In the genomic region with DNA sequence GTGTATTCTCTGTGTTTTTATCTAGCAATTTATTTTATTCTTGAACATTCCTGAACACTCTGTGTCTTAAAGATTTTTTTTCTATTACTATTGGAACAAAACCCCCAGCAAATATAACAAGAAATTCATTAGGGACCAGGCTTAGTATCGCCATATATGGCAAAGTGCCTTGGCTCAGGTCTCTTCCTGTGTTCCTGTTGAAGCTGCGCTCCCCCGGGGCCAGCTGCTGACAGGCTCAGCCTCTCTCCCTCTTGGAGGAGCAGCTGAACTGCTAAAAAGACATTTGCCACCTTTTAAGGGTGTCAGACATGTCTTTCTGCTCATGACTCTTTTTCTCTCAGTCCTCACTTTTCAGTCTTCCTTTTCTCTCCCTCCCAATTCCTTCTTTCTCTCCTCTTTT, we compare ENCODE assay signal across 14 mouse cellular contexts.
DNase-seq lines count a peak whose midpoint lies in the region; ATAC-seq and TF ChIP-seq lines count a peak whose summit lies in the region.
"Had no signal": no experiment of that assay in that cellular context is flagged by ENCODE, and none has a peak within 500 bp of the region (broad histone marks: within the 10 kb centered on the region; RNA-seq: fewer than 3 reads in every experiment).

No protein-coding gene starts in this region.

- no peak for TF ChIP-seq CTCF in kidney, adult 2 months (conservative IDR thresholded peaks at IDR 0.05; ENCODE audit: insufficient read depth, insufficient read length, low read depth, low read length)

- peak; percentile 55 for DNase-seq in kidney, adult 2 months
- DNase-seq in midbrain, embryonic 11.5 days (ENCODE audit: low spot score, missing footprints) = no peak
- peak; percentile 29 for DNase-seq in heart, postnatal 4 days
- no peak for DNase-seq in cerebellum, postnatal 4 days (ENCODE audit: low spot score in 2 of 2)
- DNase-seq: B cell, adult 2 months; right cerebral cortex, postnatal 4 days; thymus, postnatal 4 days had no signal

- H3K36me3 ChIP-seq in forebrain, embryonic 13.5 days (ENCODE audit: poor library complexity, severe bottlenecking) = no peaks in the 10 kb centered on the region
- no peaks in the 10 kb centered on the region for H3K36me3 ChIP-seq in forebrain, embryonic 12.5 days (replicated peaks)
- H3K36me3 ChIP-seq in kidney, adult 2 months (ENCODE audit: control insufficient read depth, insufficient read depth, low read length) = no peaks in the 10 kb centered on the region
- no peaks in the 10 kb centered on the region for H3K36me3 ChIP-seq in kidney, embryonic 15.5 days
- H3K36me3 ChIP-seq in midbrain, embryonic 16.5 days (ENCODE audit: control insufficient read depth, insufficient read depth, low read length) = no peaks in the 10 kb centered on the region
- H3K36me3 ChIP-seq in midbrain, embryonic 11.5 days (ENCODE audit: control insufficient read depth, insufficient read depth, low read length) = no peaks in the 10 kb centered on the region
- H3K36me3 ChIP-seq: G1E; limb, embryonic 15.5 days; stomach, embryonic 15.5 days had no signal

- 44% methylated on average over 3 of the region's 3 CpGs for WGBS in forebrain, embryonic 13.5 days
- 58% methylated on average over 3 of the region's 3 CpGs for WGBS in forebrain, embryonic 12.5 days
- WGBS in kidney, adult 2 months = 36% methylated on average over 3 of the region's 3 CpGs
- 32% methylated on average over 3 of the region's 3 CpGs for WGBS in kidney, embryonic 15.5 days
- 54% methylated on average over 3 of the region's 3 CpGs for WGBS in midbrain, embryonic 16.5 days
- WGBS in midbrain, embryonic 11.5 days = 70% methylated on average over 3 of the region's 3 CpGs

- no peak overlapping the region for H3K9ac ChIP-seq in forebrain, embryonic 13.5 days
- H3K9ac ChIP-seq in forebrain, embryonic 12.5 days = no peak overlapping the region
- H3K9ac ChIP-seq in kidney, embryonic 15.5 days = no peak overlapping the region
- no peak overlapping the region for H3K9ac ChIP-seq in midbrain, embryonic 16.5 days (ENCODE audit: low read depth, low read length)
- H3K9ac ChIP-seq in midbrain, embryonic 11.5 days (ENCODE audit: low read length) = no peak overlapping the region
- H3K9ac ChIP-seq: limb, embryonic 15.5 days; stomach, embryonic 15.5 days had no signal

- H3K27ac ChIP-seq in forebrain, embryonic 13.5 days = no peak overlapping the region
- H3K27ac ChIP-seq in forebrain, embryonic 12.5 days = no peak overlapping the region
- H3K27ac ChIP-seq in kidney, adult 2 months (ENCODE audit: insufficient read depth, low read depth, low read length) = no peak overlapping the region
- no peak overlapping the region for H3K27ac ChIP-seq in kidney, embryonic 15.5 days
- 0 out of 2 replicates have a peak overlapping the region, but pooled peaks have one; percentile 37 for H3K27ac ChIP-seq in midbrain, embryonic 16.5 days (ENCODE audit: low read length)
- H3K27ac ChIP-seq in midbrain, embryonic 11.5 days (ENCODE audit: low read depth, low read length) = no peak overlapping the region
- H3K27ac ChIP-seq: limb, embryonic 15.5 days; stomach, embryonic 15.5 days had no signal

- no peak overlapping the region for H3K4me2 ChIP-seq in forebrain, embryonic 13.5 days
- no peak overlapping the region for H3K4me2 ChIP-seq in forebrain, embryonic 12.5 days
- no peak overlapping the region for H3K4me2 ChIP-seq in kidney, embryonic 15.5 days
- H3K4me2 ChIP-seq in midbrain, embryonic 16.5 days (ENCODE audit: low read length) = no peak overlapping the region
- no peak overlapping the region for H3K4me2 ChIP-seq in midbrain, embryonic 11.5 days
- H3K4me2 ChIP-seq: limb, embryonic 15.5 days; stomach, embryonic 15.5 days had no signal

- no peaks in the 10 kb centered on the region for H3K27me3 ChIP-seq in forebrain, embryonic 13.5 days
- H3K27me3 ChIP-seq in forebrain, embryonic 12.5 days = no peaks in the 10 kb centered on the region
- H3K27me3 ChIP-seq in kidney, adult 2 months (replicated peaks; ENCODE audit: control insufficient read depth, insufficient read depth, low read length) = no peaks in the 10 kb centered on the region
- H3K27me3 ChIP-seq in kidney, embryonic 15.5 days = no peaks in the 10 kb centered on the region
- no peaks in the 10 kb centered on the region for H3K27me3 ChIP-seq in midbrain, embryonic 16.5 days (ENCODE audit: control insufficient read depth, insufficient read depth, low read depth, low read length)
- no peaks in the 10 kb centered on the region for H3K27me3 ChIP-seq in midbrain, embryonic 11.5 days (ENCODE audit: control insufficient read depth, insufficient read depth, low read length)
- H3K27me3 ChIP-seq: limb, embryonic 15.5 days; stomach, embryonic 15.5 days had no signal

- ATAC-seq in forebrain, embryonic 13.5 days = peak; percentile 70; the same call in 1 of the 2 replicates
- ATAC-seq in forebrain, embryonic 12.5 days (ENCODE audit: low FRiP score) = no peak
- ATAC-seq in kidney, embryonic 15.5 days (replicated peaks; ENCODE audit: low FRiP score) = no peak
- no peak for ATAC-seq in midbrain, embryonic 16.5 days
- ATAC-seq in midbrain, embryonic 11.5 days (ENCODE audit: low FRiP score) = no peak

- no peaks in the 10 kb centered on the region for H3K9me3 ChIP-seq in forebrain, embryonic 13.5 days (replicated peaks)
- H3K9me3 ChIP-seq in forebrain, embryonic 12.5 days = no peaks in the 10 kb centered on the region
- H3K9me3 ChIP-seq in kidney, embryonic 15.5 days (replicated peaks) = no peaks in the 10 kb centered on the region
- H3K9me3 ChIP-seq in midbrain, embryonic 16.5 days (replicated peaks; ENCODE audit: control insufficient read depth, low read length, poor library complexity, severe bottlenecking) = no peaks in the 10 kb centered on the region
- H3K9me3 ChIP-seq in midbrain, embryonic 11.5 days (ENCODE audit: control insufficient read depth, low read length) = no peaks in the 10 kb centered on the region
- H3K9me3 ChIP-seq: limb, embryonic 15.5 days; stomach, embryonic 15.5 days had no signal

- peaks cover 8% of the 10 kb centered on the region for H3K4me1 ChIP-seq in forebrain, embryonic 13.5 days
- peaks cover 5% of the 10 kb centered on the region; the same call in 1 of the 2 replicates for H3K4me1 ChIP-seq in forebrain, embryonic 12.5 days
- H3K4me1 ChIP-seq in kidney, adult 2 months (ENCODE audit: control insufficient read depth, insufficient read depth, low read length) = no peaks in the 10 kb centered on the region
- H3K4me1 ChIP-seq in kidney, embryonic 15.5 days = no peaks in the 10 kb centered on the region
- peaks cover 3% of the 10 kb centered on the region; the same call in 1 of the 2 replicates for H3K4me1 ChIP-seq in midbrain, embryonic 16.5 days (ENCODE audit: control insufficient read depth, insufficient read depth, low read length)
- H3K4me1 ChIP-seq in midbrain, embryonic 11.5 days (ENCODE audit: control insufficient read depth, insufficient read depth, low read length) = no peaks in the 10 kb centered on the region; the same call in 1 of the 2 replicates

- H3K4me3 ChIP-seq in forebrain, embryonic 13.5 days = no peak overlapping the region
- no peak overlapping the region for H3K4me3 ChIP-seq in forebrain, embryonic 12.5 days (replicated peaks)
- no peak overlapping the region for H3K4me3 ChIP-seq in kidney, adult 2 months (ENCODE audit: insufficient read depth, low read depth, low read length)
- no peak overlapping the region for H3K4me3 ChIP-seq in kidney, embryonic 15.5 days (replicated peaks)
- no peak overlapping the region for H3K4me3 ChIP-seq in midbrain, embryonic 16.5 days (ENCODE audit: low read depth, low read length)
- no peak overlapping the region for H3K4me3 ChIP-seq in midbrain, embryonic 11.5 days (ENCODE audit: low read depth, low read length)
- H3K4me3 ChIP-seq: limb, embryonic 15.5 days; stomach, embryonic 15.5 days had no signal

- no peak for TF ChIP-seq POLR2A in kidney, adult 2 months (IDR thresholded peaks at IDR 0.05; ENCODE audit: low read depth, low read length)

Comparison
In these comparisons a context has a peak if more than half of its experiments do, and no peak if none do; other contexts are left out.
1. DNase-seq: peak in kidney, adult 2 months (single experiment) and heart, postnatal 4 days (single experiment); none in midbrain, embryonic 11.5 days (single experiment) and cerebellum, postnatal 4 days (0 of 2).